Mouse (Mus musculus) MEL (cell line): Measurements from ENCODE around the gene Llgl2. TPM values are rescaled to one million over a fixed set of nuclear protein-coding genes. Genes with fewer than 3 reads are reported as not detected.

Experiments
- DNase-seq: peaks from one replicate; pipeline ENCODE4 v3.0.0; 2011; ENCODE audit warnings: low read depth, low spot score
- H3K27ac ChIP-seq: 2 replicates; pipeline ENCODE4 v1.5.1; 2012; ENCODE audit warnings: low read depth, mild to moderate bottlenecking, control low read depth, low read length, moderate library complexity; ENCODE audit not compliant: control insufficient read depth
- H3K27me3 ChIP-seq, 2 experiments: fragments of 150-350 bp in 1 of 2; sonication (generic) in 1 of 2; 2 replicates each; pipeline ENCODE4 v1.6.1; 2012; ENCODE audit warnings: low read length in 2 of 2, mild to moderate bottlenecking in 2 of 2, improper control_type of control experiment in 1 of 2, moderate library complexity in 1 of 2; ENCODE audit not compliant: insufficient read depth in 2 of 2, control insufficient read depth in 1 of 2
- H3K36me3 ChIP-seq, 2 experiments: 2 replicates each; pipeline ENCODE4 v1.6.1; 2012 to 2014; ENCODE audit warnings: low read length in 2 of 2, improper control_type of control experiment in 1 of 2, inconsistent platforms in 1 of 2, mild to moderate bottlenecking in 1 of 2; ENCODE audit not compliant: insufficient read depth in 2 of 2, control insufficient read depth in 1 of 2
- H3K4me1 ChIP-seq, 2 experiments: fragments of 150-350 bp in 1 of 2; sonication (generic) in 1 of 2; 2 replicates each; pipeline ENCODE4 v1.6.1; 2012; ENCODE audit warnings: low read length in 2 of 2, improper control_type of control experiment in 1 of 2, mild to moderate bottlenecking in 1 of 2; ENCODE audit not compliant: insufficient read depth in 2 of 2, control insufficient read depth in 1 of 2
- H3K4me3 ChIP-seq, 2 experiments: fragments of 150-350 bp in 1 of 2; sonication (generic) in 1 of 2; 2 replicates each; pipeline ENCODE4 v1.5.1; 2012; ENCODE audit warnings: low read depth in 2 of 2, low read length in 2 of 2, mild to moderate bottlenecking in 2 of 2, moderate library complexity in 2 of 2, control low read depth in 1 of 2, improper control_type of control experiment in 1 of 2; ENCODE audit not compliant: control insufficient read depth in 1 of 2, insufficient read depth in 1 of 2
- H3K79me2 ChIP-seq: 2 replicates; pipeline ENCODE4 v1.6.1; 2012; ENCODE audit warnings: mild to moderate bottlenecking, low read length, moderate library complexity; ENCODE audit not compliant: control insufficient read depth, poor library complexity, insufficient read depth
- H3K9ac ChIP-seq: 2 replicates; pipeline ENCODE4 v1.6.1; 2012; ENCODE audit warnings: low read depth, mild to moderate bottlenecking, control low read depth, low read length, moderate library complexity; ENCODE audit not compliant: control insufficient read depth, poor library complexity, severe bottlenecking
- H3K9me3 ChIP-seq: fragments of 150-350 bp; sonication (generic); replicated peaks from 2 replicates; pipeline ENCODE4 v1.6.1; 2012; ENCODE audit warnings: mild to moderate bottlenecking, low read length, improper control_type of control experiment, moderate library complexity; ENCODE audit not compliant: insufficient read depth
- BHLHE40 ChIP-seq: IDR thresholded peaks from 2 replicates; pipeline ENCODE4 v1.6.1; 2012; ENCODE audit warnings: low read depth, mild to moderate bottlenecking, inconsistent platforms, low read length, improper control_type of control experiment, borderline replicate concordance
- CHD2 ChIP-seq: IDR thresholded peaks from 2 replicates; pipeline ENCODE4 v1.6.1; 2011; ENCODE audit warnings: low read length, improper control_type of control experiment
- CTCF ChIP-seq, 3 experiments: IDR thresholded peaks in 2 of 3; conservative IDR thresholded peaks in 1 of 3; 2 replicates each; pipeline ENCODE4 v1.5.1; 2011 to 2012; ENCODE audit warnings: low read length in 3 of 3, low read depth in 2 of 3, mild to moderate bottlenecking in 2 of 3, improper control_type of control experiment in 1 of 3, inconsistent platforms in 1 of 3, mixed read lengths in 1 of 3, moderate library complexity in 1 of 3; ENCODE audit not compliant: control insufficient read depth in 1 of 3, insufficient read depth in 1 of 3, poor library complexity in 1 of 3, severe bottlenecking in 1 of 3
- E2F4 ChIP-seq: IDR thresholded peaks from 2 replicates; pipeline ENCODE4 v1.6.1; 2011; ENCODE audit warnings: low read depth, low read length, improper control_type of control experiment, borderline replicate concordance
- EP300 ChIP-seq, 2 experiments: IDR thresholded peaks; 2 replicates each; pipeline ENCODE4 v1.6.1; 2011; ENCODE audit warnings: improper control_type of control experiment in 2 of 2, low read length in 2 of 2, low read depth in 1 of 2, mild to moderate bottlenecking in 1 of 2
- HCFC1 ChIP-seq: IDR thresholded peaks from 2 replicates; pipeline ENCODE4 v1.6.1; 2012; ENCODE audit warnings: low read depth, mild to moderate bottlenecking, inconsistent platforms, low read length, improper control_type of control experiment, moderate library complexity
- KAT2A ChIP-seq: conservative IDR thresholded peaks from 2 replicates; pipeline ENCODE4 v1.6.1; 2012; ENCODE audit warnings: low read depth, low read length, improper control_type of control experiment, inconsistent platforms
- MAZ ChIP-seq: IDR thresholded peaks from 2 replicates; pipeline ENCODE4 v1.6.1; 2012; ENCODE audit warnings: low read depth, mild to moderate bottlenecking, inconsistent platforms, low read length, improper control_type of control experiment
- MEF2A ChIP-seq: IDR thresholded peaks from 2 replicates; pipeline ENCODE4 v1.6.1; 2014; ENCODE audit warnings: low read depth, mild to moderate bottlenecking, inconsistent platforms, low read length, improper control_type of control experiment; ENCODE audit not compliant: poor library complexity, insufficient replicate concordance, severe bottlenecking; ENCODE audit errors: extremely low read depth
- MYB ChIP-seq: IDR thresholded peaks from 2 replicates; pipeline ENCODE4 v1.6.1; 2011; ENCODE audit warnings: mild to moderate bottlenecking, low read depth, low read length, improper control_type of control experiment
- NELFE ChIP-seq: IDR thresholded peaks from 2 replicates; pipeline ENCODE4 v1.6.1; 2011; ENCODE audit warnings: low read depth, low read length, improper control_type of control experiment
- NRF1 ChIP-seq: IDR thresholded peaks from 2 replicates; pipeline ENCODE4 v1.6.1; 2014; ENCODE audit warnings: low read depth, mild to moderate bottlenecking, inconsistent platforms, low read length, improper control_type of control experiment, moderate library complexity; ENCODE audit not compliant: poor library complexity, insufficient read depth, severe bottlenecking
- POLR2A ChIP-seq, 2 experiments: IDR thresholded peaks; 2 replicates each; pipeline ENCODE4 v1.6.1; 2011 to 2012; ENCODE audit warnings: low read length in 2 of 2, mild to moderate bottlenecking in 2 of 2, control low read depth in 1 of 2, improper control_type of control experiment in 1 of 2, low read depth in 1 of 2, moderate library complexity in 1 of 2; ENCODE audit not compliant: control insufficient read depth in 1 of 2, insufficient read depth in 1 of 2, poor library complexity in 1 of 2
- POLR2AphosphoS5 ChIP-seq: IDR thresholded peaks from 2 replicates; pipeline ENCODE4 v1.6.1; 2012; ENCODE audit warnings: low read depth, borderline replicate concordance, mild to moderate bottlenecking, inconsistent platforms, low read length, moderate library complexity, mixed read lengths
- SIN3A ChIP-seq: IDR thresholded peaks from 2 replicates; pipeline ENCODE4 v1.6.1; 2012; ENCODE audit warnings: low read length, improper control_type of control experiment, inconsistent platforms
- TAL1 ChIP-seq: IDR thresholded peaks from 2 replicates; pipeline ENCODE4 v1.6.1; 2012; ENCODE audit warnings: mild to moderate bottlenecking, inconsistent platforms, low read length, moderate library complexity, mixed read lengths
- TBP ChIP-seq: IDR thresholded peaks from 2 replicates; pipeline ENCODE4 v1.8.0; 2011; ENCODE audit warnings: low read depth, low read length, improper control_type of control experiment
- TCF12 ChIP-seq: IDR thresholded peaks from 2 replicates; pipeline ENCODE4 v1.6.1; 2014; ENCODE audit warnings: low read depth, mild to moderate bottlenecking, inconsistent platforms, low read length, improper control_type of control experiment, moderate library complexity
- USF1 ChIP-seq: IDR thresholded peaks from 2 replicates; pipeline ENCODE4 v1.6.1; 2014; ENCODE audit warnings: low read depth, mild to moderate bottlenecking, inconsistent platforms, low read length, improper control_type of control experiment, moderate library complexity
- USF2 ChIP-seq, 2 experiments: IDR thresholded peaks; 2 replicates each; pipeline ENCODE4 v1.6.1; 2011 to 2012; ENCODE audit warnings: improper control_type of control experiment in 2 of 2, low read length in 2 of 2, borderline replicate concordance in 1 of 2, inconsistent platforms in 1 of 2, low read depth in 1 of 2, mild to moderate bottlenecking in 1 of 2; ENCODE audit not compliant: insufficient read depth in 1 of 2
- ZC3H11A ChIP-seq: IDR thresholded peaks from 2 replicates; pipeline ENCODE4 v1.6.1; 2012; ENCODE audit warnings: low read depth, mild to moderate bottlenecking, inconsistent platforms, low read length, improper control_type of control experiment
- ZMIZ1 ChIP-seq: IDR thresholded peaks from 2 replicates; pipeline ENCODE4 v1.6.1; 2012; ENCODE audit warnings: low read depth, mild to moderate bottlenecking, inconsistent platforms, low read length, improper control_type of control experiment, moderate library complexity
- polyA plus RNA-seq, 2 experiments: library from polyadenylated mRNA; stranded (reverse) in 1 of 2; unstranded in 1 of 2; fragments of >175 nt in 1 of 2; fragments of >200 nt in 1 of 2; gene quantifications; 2 replicates each; pipeline versions ENCODE4 v1.2.1 to v1.2.4; 2012; ENCODE audit warnings: low replicate concordance in 2 of 2, low read depth in 1 of 2; ENCODE audit not compliant: insufficient read length in 2 of 2, insufficient read depth in 1 of 2, missing spikeins in 1 of 2
- total RNA-seq: library from RNA; depleted of rRNA; stranded (reverse); fragments of 300-350 nt; gene quantifications from 2 replicates; pipeline ENCODE4 v1.2.3, GENCODE M21; 2012

Gene Llgl2
- total and polyA plus RNA-seq, 3 experiments = 15.9 to 22.6 TPM; not detected in 1

DNA sequence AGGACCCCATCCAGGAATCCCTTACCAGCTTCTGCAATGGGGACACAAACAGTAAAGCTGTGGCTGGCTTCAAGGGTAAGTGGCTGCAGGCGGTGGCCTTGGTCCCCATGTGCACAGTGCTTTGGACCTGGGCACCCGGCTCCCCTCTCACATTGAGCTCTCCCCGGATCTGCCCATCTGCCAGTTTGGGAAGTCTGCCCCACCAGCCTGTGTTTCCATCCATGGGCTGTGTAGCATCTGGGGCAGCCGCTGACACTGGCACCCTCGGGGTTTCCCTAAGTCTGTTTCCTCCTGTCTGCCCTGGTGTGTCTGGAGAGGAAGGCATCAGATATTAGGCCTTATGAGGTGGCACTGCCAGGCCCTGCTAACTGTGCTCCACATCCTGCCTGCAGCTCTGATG lies 64.2 kb downstream of the Llgl2 start:
- Histone ChIP-seq H3K4me3 (no peak overlapping the region), H3K27ac (no peak overlapping the region), H3K4me1 (no peaks in the 10 kb centered on the region), H3K79me2 (no peaks in the 10 kb centered on the region), H3K9me3 (no peaks in the 10 kb centered on the region), H3K36me3 (no peaks in the 10 kb centered on the region), H3K9ac (no peak overlapping the region), H3K27me3 (no peaks in the 10 kb centered on the region)
- TF ChIP-seq TBP (no peak), MEF2A (no peak), NRF1 (no peak), SIN3A (no peak), TCF12 (no peak), MAZ (no peak), CHD2 (no peak), USF1 (no peak), E2F4 (no peak), CTCF (IDR thresholded peaks at IDR 0.05 in 2 of 3, conservative IDR thresholded peaks at IDR 0.05 in 1 of 3; ENCODE audit: control insufficient read depth in 1 of 3, insufficient read depth in 1 of 3, low read depth in 2 of 3, low read length in 3 of 3, poor library complexity in 1 of 3, severe bottlenecking in 1 of 3) (no peak), BHLHE40 (no peak)
- DNase-seq = no peak

- H3K27ac ChIP-seq = no peak overlapping the region
- no peaks in the 10 kb centered on the region for H3K4me1 ChIP-seq
- no peaks in the 10 kb centered on the region for H3K36me3 ChIP-seq
- DNase-seq = no peak
- H3K27me3 ChIP-seq = no peaks in the 10 kb centered on the region
- TF ChIP-seq POLR2A (IDR thresholded peaks at IDR 0.05; ENCODE audit: control insufficient read depth in 1 of 2, insufficient read depth in 1 of 2, low read depth in 1 of 2, low read length in 2 of 2, poor library complexity in 1 of 2) (no peak), E2F4 (no peak), TCF12 (no peak), EP300 (IDR thresholded peaks at IDR 0.05; ENCODE audit: low read depth in 1 of 2, low read length in 2 of 2) (no peak), USF1 (no peak), ZMIZ1 (no peak), ZC3H11A (no peak), MYB (no peak), BHLHE40 (no peak), NELFE (no peak), NRF1 (no peak), SIN3A (no peak), USF2 (IDR thresholded peaks at IDR 0.05; ENCODE audit: borderline replicate concordance in 1 of 2, insufficient read depth in 1 of 2, low read depth in 1 of 2, low read length in 2 of 2) (no peak), TAL1 (no peak), CTCF (IDR thresholded peaks at IDR 0.05 in 2 of 3, conservative IDR thresholded peaks at IDR 0.05 in 1 of 3; ENCODE audit: control insufficient read depth in 1 of 3, insufficient read depth in 1 of 3, low read depth in 2 of 3, low read length in 3 of 3, poor library complexity in 1 of 3, severe bottlenecking in 1 of 3) (no peak), KAT2A (no peak), HCFC1 (no peak), POLR2AphosphoS5 (no peak)
- TF ChIP-seq, all 39 proteins: peak for 0
- H3K79me2 ChIP-seq = no peaks in the 10 kb centered on the region
- no peak overlapping the region for H3K4me3 ChIP-seq
- no peaks in the 10 kb centered on the region for H3K9me3 ChIP-seq
- no peak overlapping the region for H3K9ac ChIP-seq
These were observed 65.3 kb downstream of the Llgl2 start for GRCm38 (mm10) chr11:115889159-115889558.
